Mouse (Mus musculus): Measurements from ENCODE around the gene Fbxl2. TPM values are rescaled to one million over a fixed set of nuclear protein-coding genes. Genes with fewer than 3 reads are reported as not detected.

Fbxl2 gene
- polyA plus RNA-seq, 1 experiment from 2014 or later: 9.0 TPM

- H3K9me3 ChIP-seq (ENCODE audit: control insufficient read depth, low read length): no peaks in the 10 kb centered on the region
- no peaks in the 10 kb centered on the region for H3K4me1 ChIP-seq (ENCODE audit: control insufficient read depth, insufficient read depth, low read length)
- H3K36me3 ChIP-seq (ENCODE audit: control insufficient read depth, insufficient read depth, low read length): peaks cover 4% of the 10 kb centered on the region; the same call in 1 of the 2 replicates
- no peak overlapping the region for H3K27ac ChIP-seq (ENCODE audit: low read depth, low read length)
- DNase-seq (ENCODE audit: low spot score): no peak
- 92% methylated on average over 1 of the region's 1 CpGs for WGBS
- ATAC-seq (ENCODE audit: insufficient read depth, low FRiP score, low TSS enrichment): no peak
- no peak overlapping the region for H3K4me3 ChIP-seq (ENCODE audit: low read depth, low read length)
- no peak overlapping the region for H3K4me2 ChIP-seq (ENCODE audit: low read depth)
- no peak overlapping the region for H3K9ac ChIP-seq (ENCODE audit: low read length)
- H3K27me3 ChIP-seq (ENCODE audit: control insufficient read depth, insufficient read depth, low read length): no peaks in the 10 kb centered on the region
These were observed 102.6 kb downstream of the Fbxl2 start for GRCm38 (mm10) chr9:113943372-113943771.

DNA sequence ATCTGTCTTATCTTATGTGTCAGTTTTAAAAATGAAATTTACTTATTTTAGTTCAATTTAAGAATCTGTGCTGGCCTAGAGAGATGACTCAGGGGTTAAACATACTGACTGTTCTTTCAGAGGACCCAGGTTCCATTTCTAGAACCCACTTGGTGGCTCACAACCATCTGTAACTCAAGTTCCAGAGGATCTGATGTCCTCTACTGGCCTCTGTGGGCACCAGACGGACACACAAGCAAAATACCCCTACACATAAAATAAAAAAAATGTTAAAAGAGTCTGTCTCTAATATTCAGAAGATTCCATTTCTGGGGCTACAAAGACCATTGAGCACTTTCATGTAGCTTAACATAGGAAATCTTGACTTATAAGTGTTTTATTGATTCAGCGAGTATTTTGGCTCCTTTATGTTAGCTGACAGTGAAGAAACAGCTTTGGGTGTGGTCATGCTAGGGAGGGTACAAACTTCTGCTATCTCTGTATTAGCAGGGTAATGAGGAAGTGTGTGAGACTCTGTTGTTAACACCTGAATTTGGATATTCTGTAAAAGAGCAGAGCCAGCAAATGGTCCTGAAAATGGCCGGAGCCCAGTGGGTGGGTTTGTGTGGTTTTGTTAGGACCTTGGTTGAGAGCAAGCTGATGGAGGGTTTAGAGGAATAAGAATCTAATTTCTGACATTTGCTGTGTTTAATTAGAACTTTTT is 104.7 kb downstream of the Fbxl2 start:
- Histone ChIP-seq H3K27me3 (ENCODE audit: control insufficient read depth, insufficient read depth, low read length) (no peaks in the 10 kb centered on the region), H3K4me2 (ENCODE audit: low read depth) (no peak overlapping the region), H3K9me3 (ENCODE audit: control insufficient read depth, low read length) (no peaks in the 10 kb centered on the region), H3K36me3 (ENCODE audit: control insufficient read depth, insufficient read depth, low read length) (peaks cover 4% of the 10 kb centered on the region; the same call in 1 of the 2 replicates), H3K4me3 (ENCODE audit: low read depth, low read length) (no peak overlapping the region), H3K4me1 (ENCODE audit: control insufficient read depth, insufficient read depth, low read length) (no peaks in the 10 kb centered on the region), H3K9ac (ENCODE audit: low read length) (no peak overlapping the region), H3K27ac (ENCODE audit: low read depth, low read length) (no peak overlapping the region)
- DNase-seq (ENCODE audit: low spot score) (no peak), ATAC-seq (ENCODE audit: insufficient read depth, low FRiP score, low TSS enrichment) (no peak)
- WGBS: 90% methylated on average over 3 of the region's 3 CpGs

GRCm38 (mm10) chr9:113939063-113939850 is 106.7 kb downstream of the Fbxl2 start:
- Histone ChIP-seq H3K4me2 (ENCODE audit: low read depth) (no peak overlapping the region), H3K27me3 (ENCODE audit: control insufficient read depth, insufficient read depth, low read length) (no peaks in the 10 kb centered on the region), H3K9ac (ENCODE audit: low read length) (no peak overlapping the region), H3K27ac (ENCODE audit: low read depth, low read length) (no peak overlapping the region), H3K9me3 (ENCODE audit: control insufficient read depth, low read length) (no peaks in the 10 kb centered on the region), H3K4me1 (ENCODE audit: control insufficient read depth, insufficient read depth, low read length) (no peaks in the 10 kb centered on the region), H3K36me3 (ENCODE audit: control insufficient read depth, insufficient read depth, low read length) (no peaks in the 10 kb centered on the region; the same call in 1 of the 2 replicates), H3K4me3 (ENCODE audit: low read depth, low read length) (no peak overlapping the region)
- WGBS: 89% methylated on average over 9 of the region's 9 CpGs
- ATAC-seq (ENCODE audit: insufficient read depth, low FRiP score, low TSS enrichment) (no peak), DNase-seq (ENCODE audit: low spot score) (no peak)

GRCm38 (mm10) chr9:113935638-113936037 is 110.4 kb downstream of the Fbxl2 start:
- no peak for ATAC-seq (ENCODE audit: insufficient read depth, low FRiP score, low TSS enrichment)
- H3K36me3 ChIP-seq (ENCODE audit: control insufficient read depth, insufficient read depth, low read length): no peaks in the 10 kb centered on the region
- no peak overlapping the region for H3K4me3 ChIP-seq (ENCODE audit: low read depth, low read length)
- H3K9ac ChIP-seq (ENCODE audit: low read length): no peak overlapping the region
- WGBS: 82% methylated on average over 5 of the region's 5 CpGs
- no peak overlapping the region for H3K4me2 ChIP-seq (ENCODE audit: low read depth)
- no peaks in the 10 kb centered on the region for H3K27me3 ChIP-seq (ENCODE audit: control insufficient read depth, insufficient read depth, low read length)
- H3K4me1 ChIP-seq (ENCODE audit: control insufficient read depth, insufficient read depth, low read length): peaks cover 10% of the 10 kb centered on the region; the same call in 1 of the 2 replicates
- no peaks in the 10 kb centered on the region for H3K9me3 ChIP-seq (ENCODE audit: control insufficient read depth, low read length)
- no peak overlapping the region for H3K27ac ChIP-seq (ENCODE audit: low read depth, low read length)
- no peak for DNase-seq (ENCODE audit: low spot score)

- peak overlapping the region; percentile 91 for H3K9ac ChIP-seq (ENCODE audit: low read length)
- DNase-seq (ENCODE audit: low spot score): no peak
These were observed 113.5 kb downstream of the Fbxl2 start for GRCm38 (mm10) chr9:113932501-113932900.

GRCm38 (mm10) chr9:113932100-113932470 is 113.9 kb downstream of the Fbxl2 start:
- peak overlapping the region; percentile 94 for H3K27ac ChIP-seq (ENCODE audit: low read depth, low read length)
- H3K4me1 ChIP-seq (ENCODE audit: control insufficient read depth, insufficient read depth, low read length): peaks cover 10% of the 10 kb centered on the region; the same call in 1 of the 2 replicates
- no peaks in the 10 kb centered on the region for H3K36me3 ChIP-seq (ENCODE audit: control insufficient read depth, insufficient read depth, low read length)
- H3K4me2 ChIP-seq (ENCODE audit: low read depth): peak overlapping the region; percentile 84
- 3% methylated on average over 8 of the region's 8 CpGs for WGBS
- no peaks in the 10 kb centered on the region for H3K9me3 ChIP-seq (ENCODE audit: control insufficient read depth, low read length)
- peak overlapping the region; percentile 91 for H3K9ac ChIP-seq (ENCODE audit: low read length)
- no peak for ATAC-seq (ENCODE audit: insufficient read depth, low FRiP score, low TSS enrichment)
- DNase-seq (ENCODE audit: low spot score): no peak
- no peaks in the 10 kb centered on the region for H3K27me3 ChIP-seq (ENCODE audit: control insufficient read depth, insufficient read depth, low read length)
- H3K4me3 ChIP-seq (ENCODE audit: low read depth, low read length): peak overlapping the region; percentile 98

More at GRCm38 (mm10) chr9:113932501-113932900, 113.5 kb downstream of the Fbxl2 start:
- no peaks in the 10 kb centered on the region for H3K9me3 ChIP-seq (ENCODE audit: control insufficient read depth, low read length)
- no peak for ATAC-seq (ENCODE audit: insufficient read depth, low FRiP score, low TSS enrichment)
- H3K4me1 ChIP-seq (ENCODE audit: control insufficient read depth, insufficient read depth, low read length): peaks cover 10% of the 10 kb centered on the region; the same call in 1 of the 2 replicates
- peak overlapping the region; percentile 94; the same call in 1 of the 2 replicates for H3K27ac ChIP-seq (ENCODE audit: low read depth, low read length)
- peak overlapping the region; percentile 84 for H3K4me2 ChIP-seq (ENCODE audit: low read depth)
- H3K4me3 ChIP-seq (ENCODE audit: low read depth, low read length): peak overlapping the region; percentile 98
- H3K36me3 ChIP-seq (ENCODE audit: control insufficient read depth, insufficient read depth, low read length): no peaks in the 10 kb centered on the region
- H3K27me3 ChIP-seq (ENCODE audit: control insufficient read depth, insufficient read depth, low read length): no peaks in the 10 kb centered on the region
- 26% methylated on average over 11 of the region's 11 CpGs for WGBS

- Histone ChIP-seq H3K9me3 (ENCODE audit: control insufficient read depth, low read length) (no peaks in the 10 kb centered on the region), H3K36me3 (ENCODE audit: control insufficient read depth, insufficient read depth, low read length) (no peaks in the 10 kb centered on the region), H3K4me1 (ENCODE audit: control insufficient read depth, insufficient read depth, low read length) (peaks cover 10% of the 10 kb centered on the region; the same call in 1 of the 2 replicates), H3K27me3 (ENCODE audit: control insufficient read depth, insufficient read depth, low read length) (no peaks in the 10 kb centered on the region), H3K27ac (ENCODE audit: low read depth, low read length) (peak overlapping the region; percentile 94), H3K4me3 (ENCODE audit: low read depth, low read length) (peak overlapping the region; percentile 98), H3K4me2 (ENCODE audit: low read depth) (peak overlapping the region; percentile 84), H3K9ac (ENCODE audit: low read length) (peak overlapping the region; percentile 91)
- peak; percentile 50 for DNase-seq (ENCODE audit: low spot score)
- ATAC-seq (ENCODE audit: insufficient read depth, low FRiP score, low TSS enrichment): peak; percentile 46
- 0% methylated on average over 40 of the region's 91 CpGs for WGBS
These were observed 114.5 kb downstream of the Fbxl2 start for GRCm38 (mm10) chr9:113931375-113932099.

GRCm38 (mm10) chr9:113930534-113931374 is 115.2 kb downstream of the Fbxl2 start, which contains the start of gene Ubp1:
TSS of gene Ubp1 (plus strand) at chr9:113930934.
- peak within 1 kb of the TSS; percentile 98 for H3K4me3 ChIP-seq (ENCODE audit: low read depth, low read length)
- H3K9ac ChIP-seq (ENCODE audit: low read length): peak within 1 kb of the TSS; percentile 91
- H3K27ac ChIP-seq (ENCODE audit: low read depth, low read length): peak within 1 kb of the TSS; percentile 94
- WGBS: 1% methylated on average over 40 of the region's 86 CpGs
- H3K27me3 ChIP-seq (ENCODE audit: control insufficient read depth, insufficient read depth, low read length): no peaks in the 10 kb centered on the region
- no peaks in the 10 kb centered on the region for H3K9me3 ChIP-seq (ENCODE audit: control insufficient read depth, low read length)
- H3K4me2 ChIP-seq (ENCODE audit: low read depth): peak within 1 kb of the TSS; percentile 84
- peak; percentile 97 for ATAC-seq (ENCODE audit: insufficient read depth, low FRiP score, low TSS enrichment)
- H3K36me3 ChIP-seq (ENCODE audit: control insufficient read depth, insufficient read depth, low read length): no peaks in the 10 kb centered on the region
- H3K4me1 ChIP-seq (ENCODE audit: control insufficient read depth, insufficient read depth, low read length): peaks cover 10% of the 10 kb centered on the region; the same call in 1 of the 2 replicates
- DNase-seq (ENCODE audit: low spot score): peak; percentile 96
